Comparison of ENCODE assay signal across 8 mouse cellular contexts in genomic region chr13:46006211-46007102, GRCm38 (mm10). TPM values are rescaled to one million over a fixed set of nuclear protein-coding genes. Genes with fewer than 3 reads are reported as not detected.
DNase-seq lines count a peak whose midpoint lies in the region; ATAC-seq and TF ChIP-seq lines count a peak whose summit lies in the region.
"Had no signal": no experiment of that assay in that cellular context is flagged by ENCODE, and none has a peak within 500 bp of the region (broad histone marks: within the 10 kb centered on the region; RNA-seq: fewer than 3 reads in every experiment).

No protein-coding gene starts in this region.

- DNase-seq in adipocyte (ENCODE audit: low spot score) = peak; percentile 72
- peak; percentile 38 for DNase-seq in cerebellum, adult 8-10 months
- DNase-seq in forebrain, postnatal 0 days = peak; percentile 71
- DNase-seq in heart, postnatal 36 days = peak; percentile 40 to 46
- peak; percentile 34 to 42 for DNase-seq in layer of hippocampus, adult 8-10 months (ENCODE audit: low spot score in 2 of 2)
- no peak for DNase-seq in yolk sac, embryonic 10.5 days (ENCODE audit: low spot score)

- peaks cover 20% of the 10 kb centered on the region for H3K4me1 ChIP-seq in forebrain, postnatal 0 days (ENCODE audit: insufficient read depth)
- peaks cover 24% of the 10 kb centered on the region for H3K4me1 ChIP-seq in midbrain, embryonic 15.5 days

- no peaks in the 10 kb centered on the region for H3K27me3 ChIP-seq in forebrain, postnatal 0 days (ENCODE audit: insufficient read depth, low read length)
- no peaks in the 10 kb centered on the region for H3K27me3 ChIP-seq in midbrain, embryonic 15.5 days (replicated peaks)

- no peak overlapping the region for H3K9ac ChIP-seq in forebrain, postnatal 0 days
- H3K9ac ChIP-seq in midbrain, embryonic 15.5 days = no peak overlapping the region

- peak; percentile 66 for ATAC-seq in forebrain, postnatal 0 days
- peak; percentile 85 for ATAC-seq in midbrain, embryonic 15.5 days (replicated peaks)

- intact Hi-C loops in heart, postnatal 36 days (cut with DNase I) = no loop called here

- no peak for TF ChIP-seq CTCF in forebrain, postnatal 0 days (IDR thresholded peaks at IDR 0.05; ENCODE audit: low read depth)

- 0 out of 2 replicates have a peak overlapping the region, but pooled peaks have one; percentile 35 for H3K27ac ChIP-seq in forebrain, postnatal 0 days (ENCODE audit: low read depth, low read length)
- H3K27ac ChIP-seq in midbrain, embryonic 15.5 days = peak overlapping the region; percentile 53

- H3K4me2 ChIP-seq in forebrain, postnatal 0 days (ENCODE audit: low read depth) = peak overlapping the region; percentile 13; the same call in 1 of the 2 replicates
- peak overlapping the region; percentile 30 for H3K4me2 ChIP-seq in midbrain, embryonic 15.5 days

- H3K4me3 ChIP-seq in forebrain, postnatal 0 days (ENCODE audit: low read depth, low read length) = no peak overlapping the region
- H3K4me3 ChIP-seq in midbrain, embryonic 15.5 days = no peak overlapping the region
- H3K4me3 ChIP-seq: myocyte had no signal

- 5% methylated on average over 4 of the region's 4 CpGs for WGBS in forebrain, postnatal 0 days
- WGBS in midbrain, embryonic 15.5 days = 9% methylated on average over 4 of the region's 4 CpGs

- 0 out of 2 replicates have a peak, but pooled peaks cover 3% of the 10 kb centered on the region for H3K9me3 ChIP-seq in forebrain, postnatal 0 days (ENCODE audit: low read length)
- no peaks in the 10 kb centered on the region for H3K9me3 ChIP-seq in midbrain, embryonic 15.5 days

- no peaks in the 10 kb centered on the region for H3K36me3 ChIP-seq in forebrain, postnatal 0 days (ENCODE audit: insufficient read depth)
- no peaks in the 10 kb centered on the region for H3K36me3 ChIP-seq in midbrain, embryonic 15.5 days (replicated peaks)

RNA-seq across cellular contexts. Expression of gene Atxn1, which starts 41.6 kb away (rescaled TPM):
- 32.3 and 33.6 TPM in 2 replicates for total RNA-seq in forebrain, postnatal 0 days (2014; rRNA removed)
- 7.6 and 13.0 TPM in 2 replicates for polyA plus RNA-seq in forebrain, postnatal 0 days (2015; fragmentation: Nextera tagmentation; extraction: Ambion mirVana)
- total RNA-seq in heart, postnatal 36 days (2021) = 10 to 100 TPM; 33.0 to 35.0 TPM
- 100 to 1,000 TPM; 123 to 159 (median 132) TPM for total RNA-seq in layer of hippocampus, adult 8-10 months (2022)
- polyA plus RNA-seq in midbrain, embryonic 15.5 days (2015; fragmentation: Nextera tagmentation; extraction: Ambion mirVana) = 8.6 and 9.0 TPM in 2 replicates
